Mouse (Mus musculus): ENCODE measurements around the gene Nalcn. TPM values are rescaled to one million over a fixed set of nuclear protein-coding genes. Genes with fewer than 3 reads are reported as not detected.
A peak's percentile ranks its signal among the peaks of the same experiment; 100 is the strongest.

Nalcn gene
- polyA plus RNA-seq, 1 experiment from 2014 or later, result 0.14 TPM

GRCm38 (mm10) chr14:123291118-123292007 is 335.6 kb downstream of the Nalcn start:
- Histone ChIP-seq H3K27me3 (ENCODE audit: control insufficient read depth, insufficient read depth, low read length) (no peaks in the 10 kb centered on the region), H3K9ac (ENCODE audit: low read depth, low read length) (no peak overlapping the region), H3K4me1 (ENCODE audit: control insufficient read depth, insufficient read depth, low read length) (no peaks in the 10 kb centered on the region), H3K4me2 (replicated peaks; ENCODE audit: low read depth, low read length) (no peak overlapping the region), H3K27ac (ENCODE audit: low read depth, low read length) (no peak overlapping the region), H3K9me3 (ENCODE audit: control insufficient read depth, low read length) (no peaks in the 10 kb centered on the region), H3K4me3 (ENCODE audit: low read length) (no peak overlapping the region), H3K36me3 (ENCODE audit: control insufficient read depth, insufficient read depth, low read length) (no peaks in the 10 kb centered on the region)
- WGBS, result 86% methylated on average over 4 of the region's 4 CpGs
- no peak for ATAC-seq (ENCODE audit: low FRiP score, low TSS enrichment)

DNA sequence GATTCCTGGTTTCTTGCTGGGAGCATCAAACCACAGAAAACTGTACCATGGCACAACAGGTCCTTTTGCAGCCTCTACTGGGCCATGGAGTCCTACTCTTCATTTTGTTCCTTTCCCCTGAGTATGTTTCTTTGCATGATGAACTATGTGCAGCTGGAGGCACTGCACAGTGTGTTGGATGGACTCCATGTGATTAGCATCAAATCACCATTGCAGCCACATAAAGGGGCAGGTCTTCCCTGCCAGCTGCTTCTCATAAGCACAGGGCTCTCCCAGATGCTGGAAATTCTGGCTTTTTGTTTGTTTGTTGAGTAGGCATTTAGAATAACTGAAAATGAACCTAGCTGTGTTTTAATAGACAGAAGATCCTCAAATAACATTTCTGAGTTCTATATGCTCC is 344.8 kb downstream of the Nalcn start:
- Histone ChIP-seq H3K9me3 (ENCODE audit: control insufficient read depth, low read length) (no peaks in the 10 kb centered on the region), H3K27me3 (ENCODE audit: control insufficient read depth, insufficient read depth, low read length) (no peaks in the 10 kb centered on the region), H3K4me1 (ENCODE audit: control insufficient read depth, insufficient read depth, low read length) (no peaks in the 10 kb centered on the region), H3K4me2 (replicated peaks; ENCODE audit: low read depth, low read length) (no peak overlapping the region), H3K4me3 (ENCODE audit: low read length) (no peak overlapping the region), H3K9ac (ENCODE audit: low read depth, low read length) (no peak overlapping the region), H3K27ac (ENCODE audit: low read depth, low read length) (no peak overlapping the region), H3K36me3 (ENCODE audit: control insufficient read depth, insufficient read depth, low read length) (no peaks in the 10 kb centered on the region)
- no peak for ATAC-seq (ENCODE audit: low FRiP score, low TSS enrichment)

DNA sequence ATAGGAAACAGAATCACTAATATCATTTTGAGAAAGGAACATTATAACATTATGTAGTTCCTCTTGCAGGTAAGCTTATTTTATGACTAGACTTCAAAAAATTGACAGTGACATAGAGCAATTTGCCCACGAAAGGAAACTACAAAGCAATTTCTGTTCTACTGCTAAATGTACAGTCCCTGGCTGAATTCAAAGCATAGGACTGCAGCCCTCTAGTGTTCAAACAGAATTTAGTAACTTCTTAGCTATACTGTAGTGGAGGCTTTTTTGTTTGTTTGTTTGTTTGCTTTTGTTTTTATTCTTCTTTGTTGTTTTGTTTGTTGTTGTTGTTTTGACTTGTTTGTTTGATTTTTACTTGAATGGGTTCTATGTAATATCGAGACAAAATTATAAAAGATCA is 354.8 kb downstream of the Nalcn start:
- Histone ChIP-seq H3K27ac (ENCODE audit: low read depth, low read length) (no peak overlapping the region), H3K27me3 (ENCODE audit: control insufficient read depth, insufficient read depth, low read length) (no peaks in the 10 kb centered on the region), H3K9me3 (ENCODE audit: control insufficient read depth, low read length) (no peaks in the 10 kb centered on the region), H3K4me2 (replicated peaks; ENCODE audit: low read depth, low read length) (no peak overlapping the region), H3K4me1 (ENCODE audit: control insufficient read depth, insufficient read depth, low read length) (no peaks in the 10 kb centered on the region), H3K9ac (ENCODE audit: low read depth, low read length) (no peak overlapping the region), H3K36me3 (ENCODE audit: control insufficient read depth, insufficient read depth, low read length) (no peaks in the 10 kb centered on the region), H3K4me3 (ENCODE audit: low read length) (no peak overlapping the region)
- ATAC-seq (ENCODE audit: low FRiP score, low TSS enrichment), result no peak
- 72% methylated on average over 2 of the region's 2 CpGs for WGBS

DNA sequence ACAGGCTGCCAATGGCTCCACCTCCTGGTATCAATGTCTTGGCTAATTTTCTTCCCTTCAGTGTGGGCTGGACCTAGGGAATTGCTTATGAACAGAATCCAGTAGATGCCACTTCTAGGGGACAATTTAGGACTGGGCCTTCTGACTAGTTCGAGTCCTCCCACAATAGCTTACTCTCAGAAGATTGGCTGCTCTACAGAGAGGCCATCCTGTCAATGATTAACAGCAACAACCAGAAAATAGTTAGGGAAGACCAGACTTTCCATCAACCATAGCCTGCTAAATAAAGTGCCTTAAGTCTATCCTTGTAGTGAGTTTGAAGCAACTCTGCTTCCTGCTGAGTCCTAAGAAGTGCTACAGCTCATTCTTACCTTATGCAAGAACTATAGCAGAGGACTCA is 386.2 kb downstream of the Nalcn start:
- H3K27me3 ChIP-seq (ENCODE audit: control insufficient read depth, insufficient read depth, low read length), result no peaks in the 10 kb centered on the region
- WGBS, result 54% methylated on average over 1 of the region's 1 CpGs
- ATAC-seq (ENCODE audit: low FRiP score, low TSS enrichment), result peak; percentile 67
- no peaks in the 10 kb centered on the region for H3K9me3 ChIP-seq (ENCODE audit: control insufficient read depth, low read length)
- no peak overlapping the region for H3K9ac ChIP-seq (ENCODE audit: low read depth, low read length)
- no peak overlapping the region for H3K4me3 ChIP-seq (ENCODE audit: low read length)
- no peaks in the 10 kb centered on the region for H3K36me3 ChIP-seq (ENCODE audit: control insufficient read depth, insufficient read depth, low read length)
- no peak overlapping the region for H3K4me2 ChIP-seq (replicated peaks; ENCODE audit: low read depth, low read length)
- no peak overlapping the region for H3K27ac ChIP-seq (ENCODE audit: low read depth, low read length)
- H3K4me1 ChIP-seq (ENCODE audit: control insufficient read depth, insufficient read depth, low read length), result no peaks in the 10 kb centered on the region

DNA sequence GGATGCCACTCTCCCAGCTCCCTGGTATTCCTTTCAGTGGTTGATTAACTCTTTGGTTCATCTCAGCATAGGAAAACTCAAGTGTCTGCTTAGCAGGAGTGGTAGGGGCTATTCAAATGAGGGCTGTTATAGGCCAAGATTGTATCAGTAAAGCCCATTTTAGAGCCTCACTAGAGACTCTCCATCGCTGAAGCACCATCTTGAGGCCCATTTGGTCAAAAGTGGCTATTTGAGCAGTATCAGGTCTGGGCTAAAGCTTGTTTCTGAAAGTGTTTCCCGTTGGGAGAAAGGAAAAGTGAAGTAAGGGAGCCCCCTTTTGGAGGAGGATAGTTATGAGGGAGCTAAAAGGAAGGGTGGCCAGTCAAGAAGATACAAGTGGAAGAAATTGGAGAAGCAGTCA is 387.0 kb downstream of the Nalcn start:
- WGBS, result 4% methylated on average over 2 of the region's 2 CpGs

GRCm38 (mm10) chr14:123237002-123237401 is 389.9 kb downstream of the Nalcn start:
- no peak overlapping the region for H3K9ac ChIP-seq (ENCODE audit: low read depth, low read length)
- H3K36me3 ChIP-seq (ENCODE audit: control insufficient read depth, insufficient read depth, low read length), result no peaks in the 10 kb centered on the region
- 53% methylated on average over 2 of the region's 2 CpGs for WGBS
- no peaks in the 10 kb centered on the region for H3K27me3 ChIP-seq (ENCODE audit: control insufficient read depth, insufficient read depth, low read length)
- no peaks in the 10 kb centered on the region for H3K4me1 ChIP-seq (ENCODE audit: control insufficient read depth, insufficient read depth, low read length)
- H3K4me3 ChIP-seq (ENCODE audit: low read length), result no peak overlapping the region
- H3K9me3 ChIP-seq (ENCODE audit: control insufficient read depth, low read length), result no peaks in the 10 kb centered on the region
- no peak for ATAC-seq (ENCODE audit: low FRiP score, low TSS enrichment)
- no peak overlapping the region for H3K27ac ChIP-seq (ENCODE audit: low read depth, low read length)
- H3K4me2 ChIP-seq (replicated peaks; ENCODE audit: low read depth, low read length), result no peak overlapping the region

More for the DNA sequence above, 387.0 kb downstream of the Nalcn start:
- H3K4me3 ChIP-seq (ENCODE audit: low read length), result no peak overlapping the region
- H3K9me3 ChIP-seq (ENCODE audit: control insufficient read depth, low read length), result no peaks in the 10 kb centered on the region
- H3K27ac ChIP-seq (ENCODE audit: low read depth, low read length), result no peak overlapping the region
- H3K9ac ChIP-seq (ENCODE audit: low read depth, low read length), result no peak overlapping the region
- H3K27me3 ChIP-seq (ENCODE audit: control insufficient read depth, insufficient read depth, low read length), result no peaks in the 10 kb centered on the region
- H3K36me3 ChIP-seq (ENCODE audit: control insufficient read depth, insufficient read depth, low read length), result no peaks in the 10 kb centered on the region
- H3K4me1 ChIP-seq (ENCODE audit: control insufficient read depth, insufficient read depth, low read length), result no peaks in the 10 kb centered on the region
- ATAC-seq (ENCODE audit: low FRiP score, low TSS enrichment), result peak; percentile 49; the same call in 1 of the 2 replicates
- no peak overlapping the region for H3K4me2 ChIP-seq (replicated peaks; ENCODE audit: low read depth, low read length)

DNA sequence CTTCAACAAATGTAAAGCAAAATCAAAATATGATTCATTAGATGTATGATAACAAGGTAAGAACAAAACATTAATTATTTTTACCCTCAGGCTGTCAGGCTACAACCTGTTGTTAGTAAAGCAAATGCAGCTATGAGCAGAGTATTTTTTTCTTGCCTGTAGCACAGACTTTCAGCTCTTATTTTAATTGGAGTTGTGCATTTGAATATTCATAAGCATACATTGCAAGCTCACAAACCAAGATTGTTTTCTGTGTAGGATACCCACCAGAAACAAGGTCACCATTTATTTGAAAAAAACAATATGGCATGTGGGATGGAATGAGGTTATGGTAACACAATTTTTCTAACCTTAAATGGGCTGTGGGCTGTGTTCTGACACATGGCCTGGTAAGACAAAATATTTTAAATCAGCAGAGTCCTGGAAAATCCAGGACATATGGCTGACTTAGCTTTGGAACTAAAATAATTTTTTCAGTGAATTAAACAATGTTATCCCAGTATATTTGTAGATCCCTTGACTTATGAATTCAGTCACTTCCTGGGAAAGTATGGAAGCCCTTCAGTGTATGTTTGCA is 394.2 kb downstream of the Nalcn start:
- H3K4me2 ChIP-seq (replicated peaks; ENCODE audit: low read depth, low read length), result no peak overlapping the region
- no peak overlapping the region for H3K27ac ChIP-seq (ENCODE audit: low read depth, low read length)
- no peaks in the 10 kb centered on the region for H3K4me1 ChIP-seq (ENCODE audit: control insufficient read depth, insufficient read depth, low read length)
- no peak overlapping the region for H3K4me3 ChIP-seq (ENCODE audit: low read length)
- ATAC-seq (ENCODE audit: low FRiP score, low TSS enrichment), result no peak
- no peak overlapping the region for H3K9ac ChIP-seq (ENCODE audit: low read depth, low read length)
- H3K27me3 ChIP-seq (ENCODE audit: control insufficient read depth, insufficient read depth, low read length), result no peaks in the 10 kb centered on the region
- no peaks in the 10 kb centered on the region for H3K9me3 ChIP-seq (ENCODE audit: control insufficient read depth, low read length)
- no peaks in the 10 kb centered on the region for H3K36me3 ChIP-seq (ENCODE audit: control insufficient read depth, insufficient read depth, low read length)

Other genes with a start within 250 kb of the Nalcn start
- 0.09 TPM in 1 of 2 replicates, not detected in the other for gene Itgbl1, start 32.8 kb upstream of the Nalcn start, polyA plus RNA-seq (2014; fragmentation: Nextera tagmentation; extraction: Ambion mirVana)

Data from kidney, embryonic 14.5 days (tissue).